Mouse (Mus musculus): Measurements from ENCODE around the gene Pitx3. TPM values are rescaled to one million over a fixed set of nuclear protein-coding genes. Genes with fewer than 3 reads are reported as not detected.

The Pitx3 gene
- polyA plus RNA-seq, 1 experiment from 2014 or later, result 0.26 TPM

- Histone ChIP-seq H3K27ac (ENCODE audit: low read length) (no peak overlapping the region), H3K9ac (replicated peaks; ENCODE audit: low read length) (no peak overlapping the region), H3K4me3 (ENCODE audit: low read length) (no peak overlapping the region), H3K4me2 (replicated peaks; ENCODE audit: low read depth, low read length) (no peak overlapping the region), H3K4me1 (ENCODE audit: insufficient read depth, low read length) (no peaks in the 10 kb centered on the region), H3K9me3 (ENCODE audit: low read length) (no peaks in the 10 kb centered on the region), H3K36me3 (ENCODE audit: insufficient read depth, low read length) (peaks cover 27% of the 10 kb centered on the region), H3K27me3 (ENCODE audit: insufficient read depth, low read length) (no peaks in the 10 kb centered on the region)
- WGBS, result 81% methylated on average over 7 of the region's 7 CpGs
- ATAC-seq (ENCODE audit: low FRiP score, low TSS enrichment), result no peak
Observed at GRCm38 (mm10) chr19:46087871-46088270, 60.3 kb downstream of the Pitx3 start.

- H3K27ac ChIP-seq (ENCODE audit: low read length), result no peak overlapping the region
Observed at GRCm38 (mm10) chr19:46086337-46086736, 61.8 kb downstream of the Pitx3 start.

More at GRCm38 (mm10) chr19:46086337-46086736, 61.8 kb downstream of the Pitx3 start:
- Histone ChIP-seq H3K36me3 (ENCODE audit: insufficient read depth, low read length) (peaks cover 41% of the 10 kb centered on the region), H3K4me1 (ENCODE audit: insufficient read depth, low read length) (no peaks in the 10 kb centered on the region), H3K4me3 (ENCODE audit: low read length) (no peak overlapping the region), H3K4me2 (replicated peaks; ENCODE audit: low read depth, low read length) (no peak overlapping the region), H3K9me3 (ENCODE audit: low read length) (no peaks in the 10 kb centered on the region), H3K27me3 (ENCODE audit: insufficient read depth, low read length) (no peaks in the 10 kb centered on the region), H3K9ac (replicated peaks; ENCODE audit: low read length) (no peak overlapping the region)
- no peak for ATAC-seq (ENCODE audit: low FRiP score, low TSS enrichment)
- WGBS, result 57% methylated on average over 3 of the region's 3 CpGs

Other genes with a start within 250 kb of the Pitx3 start
- gene Armh3, start 149.8 kb downstream of the Pitx3 start, polyA plus RNA-seq (2015; fragmentation: Nextera tagmentation; extraction: Ambion mirVana), result 20.9 and 21.9 TPM in 2 replicates
- 9.8 and 10.5 TPM in 2 replicates for gene Hps6, start 144.8 kb downstream of the Pitx3 start, polyA plus RNA-seq (2015; fragmentation: Nextera tagmentation; extraction: Ambion mirVana)
- gene Pprc1, start 103.4 kb downstream of the Pitx3 start, polyA plus RNA-seq (2015; fragmentation: Nextera tagmentation; extraction: Ambion mirVana), result 34.2 and 36.2 TPM in 2 replicates
- gene Ldb1, start 103.1 kb downstream of the Pitx3 start, polyA plus RNA-seq (2015; fragmentation: Nextera tagmentation; extraction: Ambion mirVana), result 57.0 and 88.2 TPM in 2 replicates
- gene Nolc1, start 72.5 kb downstream of the Pitx3 start, polyA plus RNA-seq (2015; fragmentation: Nextera tagmentation; extraction: Ambion mirVana), result 85.7 and 93.2 TPM in 2 replicates
- not detected in 2 replicates for gene Elovl3, start 16.4 kb downstream of the Pitx3 start, polyA plus RNA-seq (2015; fragmentation: Nextera tagmentation; extraction: Ambion mirVana)
- gene Gbf1, start 4.2 kb upstream of the Pitx3 start, polyA plus RNA-seq (2015; fragmentation: Nextera tagmentation; extraction: Ambion mirVana), result 40.5 and 43.0 TPM in 2 replicates
- 9.7 and 11.5 TPM in 2 replicates for gene Nfkb2, start 156.0 kb upstream of the Pitx3 start, polyA plus RNA-seq (2015; fragmentation: Nextera tagmentation; extraction: Ambion mirVana)
- gene Psd, start 178.8 kb upstream of the Pitx3 start, polyA plus RNA-seq (2015; fragmentation: Nextera tagmentation; extraction: Ambion mirVana), result 4.5 and 5.4 TPM in 2 replicates
- 22.4 and 26.0 TPM in 2 replicates for gene Fbxl15, start 179.9 kb upstream of the Pitx3 start, polyA plus RNA-seq (2015; fragmentation: Nextera tagmentation; extraction: Ambion mirVana)
- gene Cuedc2, start 190.4 kb upstream of the Pitx3 start, polyA plus RNA-seq (2015; fragmentation: Nextera tagmentation; extraction: Ambion mirVana), result 188 and 198 TPM in 2 replicates
- 14.7 and 16.9 TPM in 2 replicates for gene Mfsd13a, start 192.8 kb upstream of the Pitx3 start, polyA plus RNA-seq (2015; fragmentation: Nextera tagmentation; extraction: Ambion mirVana)
- 2.5 and 2.6 TPM in 2 replicates for gene 2310034G01Rik, start 202.0 kb upstream of the Pitx3 start, polyA plus RNA-seq (2015; fragmentation: Nextera tagmentation; extraction: Ambion mirVana)
- 143 and 144 TPM in 2 replicates for gene Actr1a, start 247.4 kb upstream of the Pitx3 start, polyA plus RNA-seq (2015; fragmentation: Nextera tagmentation; extraction: Ambion mirVana)
- gene Sufu, start 248.6 kb upstream of the Pitx3 start, polyA plus RNA-seq (2015; fragmentation: Nextera tagmentation; extraction: Ambion mirVana), result 50.7 and 54.0 TPM in 2 replicates

Data from kidney, embryonic 16.5 days (tissue).